Comparison of ENCODE assay signal across 12 mouse cellular contexts in the genomic region with DNA sequence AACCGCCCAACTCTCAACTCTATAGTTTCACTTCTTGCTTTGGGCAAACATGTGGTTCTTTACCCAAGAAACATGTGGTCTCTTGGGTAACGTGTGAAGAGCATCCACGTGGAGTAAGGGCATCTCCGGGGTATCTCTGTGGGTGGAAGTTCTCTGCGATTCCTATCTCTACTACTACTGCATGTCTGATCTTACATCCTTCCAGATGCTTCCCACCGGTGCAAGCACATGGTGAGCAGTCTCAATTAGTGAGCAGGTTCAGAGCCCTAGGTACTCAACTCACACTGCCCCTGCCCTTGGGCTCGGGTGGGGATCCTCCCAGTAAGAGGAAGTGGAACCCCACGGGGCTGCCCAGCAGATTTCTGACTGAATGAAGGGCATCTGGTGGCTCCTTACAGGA. TPM values are rescaled to one million over a fixed set of nuclear protein-coding genes. Genes with fewer than 3 reads are reported as not detected.
DNase-seq lines count a peak whose midpoint lies in the region; ATAC-seq and TF ChIP-seq lines count a peak whose summit lies in the region.
"Had no signal": no experiment of that assay in that cellular context is flagged by ENCODE, and none has a peak within 500 bp of the region (broad histone marks: within the 10 kb centered on the region; RNA-seq: fewer than 3 reads in every experiment).

No protein-coding gene starts in this region.

- H3K36me3 ChIP-seq in forebrain, embryonic 14.5 days (ENCODE audit: control insufficient read depth, insufficient read depth, low read length): no peaks in the 10 kb centered on the region
- no peaks in the 10 kb centered on the region for H3K36me3 ChIP-seq in forebrain, embryonic 11.5 days (ENCODE audit: control insufficient read depth, insufficient read depth, low read length)
- no peaks in the 10 kb centered on the region for H3K36me3 ChIP-seq in intestine, embryonic 14.5 days (ENCODE audit: control insufficient read depth, insufficient read depth, low read length)
- H3K36me3 ChIP-seq in intestine, embryonic 15.5 days: no peaks in the 10 kb centered on the region
- H3K36me3 ChIP-seq in spleen, adult 2 months (ENCODE audit: control insufficient read depth, insufficient read depth, low read length): no peaks in the 10 kb centered on the region
- H3K36me3 ChIP-seq in splenic B cell, adult 2 months (ENCODE audit: control insufficient read depth, insufficient read depth, low read length, poor library complexity, severe bottlenecking): no peaks in the 10 kb centered on the region

- H3K27ac ChIP-seq in forebrain, embryonic 14.5 days (ENCODE audit: low read depth, low read length): no peak overlapping the region
- no peak overlapping the region for H3K27ac ChIP-seq in forebrain, embryonic 11.5 days (ENCODE audit: low read depth, low read length)
- no peak overlapping the region for H3K27ac ChIP-seq in intestine, embryonic 14.5 days (ENCODE audit: low read depth)
- H3K27ac ChIP-seq in intestine, embryonic 15.5 days: no peak overlapping the region
- H3K27ac ChIP-seq in spleen, adult 2 months (ENCODE audit: insufficient read depth, low read length): no peak overlapping the region
- H3K27ac ChIP-seq: heart, adult 2 months; kidney, postnatal 0 days had no signal

- H3K4me2 ChIP-seq in forebrain, embryonic 14.5 days (ENCODE audit: low read length): 0 out of 2 replicates have a peak overlapping the region, but pooled peaks have one; percentile 34
- no peak overlapping the region for H3K4me2 ChIP-seq in forebrain, embryonic 11.5 days (ENCODE audit: low read depth, low read length, severe bottlenecking)
- H3K4me2 ChIP-seq in intestine, embryonic 14.5 days (ENCODE audit: low read length): no peak overlapping the region
- no peak overlapping the region for H3K4me2 ChIP-seq in intestine, embryonic 15.5 days (replicated peaks)

- H3K4me1 ChIP-seq in forebrain, embryonic 14.5 days (ENCODE audit: control insufficient read depth, insufficient read depth, low read length): no peaks in the 10 kb centered on the region
- no peaks in the 10 kb centered on the region for H3K4me1 ChIP-seq in forebrain, embryonic 11.5 days (replicated peaks; ENCODE audit: control insufficient read depth, insufficient read depth, low read length)
- 0 out of 2 replicates have a peak, but pooled peaks cover 6% of the 10 kb centered on the region for H3K4me1 ChIP-seq in intestine, embryonic 14.5 days (replicated peaks; ENCODE audit: control insufficient read depth, insufficient read depth, low read length)
- no peaks in the 10 kb centered on the region; the same call in 1 of the 2 replicates for H3K4me1 ChIP-seq in intestine, embryonic 15.5 days (replicated peaks)
- H3K4me1 ChIP-seq in spleen, adult 2 months (ENCODE audit: control insufficient read depth, insufficient read depth, insufficient read length): no peaks in the 10 kb centered on the region; the same call in 1 of the 2 replicates

- no peak for TF ChIP-seq POLR2A in spleen, adult 2 months (IDR thresholded peaks at IDR 0.05; ENCODE audit: low read depth, low read length)

- H3K4me3 ChIP-seq in forebrain, embryonic 14.5 days (ENCODE audit: low read depth, low read length): no peak overlapping the region
- H3K4me3 ChIP-seq in forebrain, embryonic 11.5 days (ENCODE audit: low read depth, low read length): no peak overlapping the region
- peak overlapping the region; percentile 10; the same call in 1 of the 2 replicates for H3K4me3 ChIP-seq in intestine, embryonic 14.5 days (ENCODE audit: low read depth, low read length)
- H3K4me3 ChIP-seq in intestine, embryonic 15.5 days (replicated peaks): no peak overlapping the region
- H3K4me3 ChIP-seq in spleen, adult 2 months (ENCODE audit: extremely low read depth, insufficient read depth, insufficient read length): no peak overlapping the region
- H3K4me3 ChIP-seq: heart, adult 2 months had no signal

- TF ChIP-seq CTCF in spleen, adult 2 months (IDR thresholded peaks at IDR 0.05; ENCODE audit: extremely low read depth, insufficient read depth, insufficient read length, insufficient replicate concordance): no peak

- no peaks in the 10 kb centered on the region for H3K9me3 ChIP-seq in forebrain, embryonic 14.5 days (replicated peaks; ENCODE audit: control insufficient read depth, low read length)
- no peaks in the 10 kb centered on the region for H3K9me3 ChIP-seq in forebrain, embryonic 11.5 days (ENCODE audit: control insufficient read depth, low read length)
- H3K9me3 ChIP-seq in intestine, embryonic 14.5 days (ENCODE audit: control insufficient read depth, low read length): no peaks in the 10 kb centered on the region
- H3K9me3 ChIP-seq in intestine, embryonic 15.5 days: no peaks in the 10 kb centered on the region

- H3K27me3 ChIP-seq in forebrain, embryonic 14.5 days (replicated peaks; ENCODE audit: control insufficient read depth, insufficient read depth, low read length): no peaks in the 10 kb centered on the region
- no peaks in the 10 kb centered on the region for H3K27me3 ChIP-seq in forebrain, embryonic 11.5 days (ENCODE audit: control insufficient read depth, insufficient read depth, low read length)
- H3K27me3 ChIP-seq in intestine, embryonic 14.5 days (replicated peaks; ENCODE audit: control insufficient read depth, insufficient read depth, low read length): no peaks in the 10 kb centered on the region
- H3K27me3 ChIP-seq in intestine, embryonic 15.5 days (replicated peaks): no peaks in the 10 kb centered on the region
- H3K27me3 ChIP-seq in spleen, adult 2 months (ENCODE audit: control insufficient read depth, insufficient read depth, low read length): no peaks in the 10 kb centered on the region
- H3K27me3 ChIP-seq in splenic B cell, adult 2 months (ENCODE audit: control insufficient read depth, insufficient read depth, low read length, poor library complexity, severe bottlenecking): no peaks in the 10 kb centered on the region

- 90% methylated on average over 8 of the region's 8 CpGs for WGBS in forebrain, embryonic 14.5 days
- 90% methylated on average over 8 of the region's 8 CpGs for WGBS in forebrain, embryonic 11.5 days
- WGBS in intestine, embryonic 14.5 days: 90% methylated on average over 8 of the region's 8 CpGs
- 89% methylated on average over 8 of the region's 8 CpGs for WGBS in intestine, embryonic 15.5 days
- WGBS in spleen, adult 2 months: 40% methylated on average over 8 of the region's 8 CpGs

- ATAC-seq in forebrain, embryonic 14.5 days: no peak
- no peak for ATAC-seq in forebrain, embryonic 11.5 days (replicated peaks; ENCODE audit: low FRiP score)
- ATAC-seq in intestine, embryonic 14.5 days (replicated peaks; ENCODE audit: low FRiP score, low TSS enrichment, low read depth): no peak
- ATAC-seq in intestine, embryonic 15.5 days: no peak

- no peak overlapping the region for H3K9ac ChIP-seq in forebrain, embryonic 14.5 days (ENCODE audit: low read length)
- no peak overlapping the region for H3K9ac ChIP-seq in forebrain, embryonic 11.5 days (ENCODE audit: low read length)
- H3K9ac ChIP-seq in intestine, embryonic 14.5 days (ENCODE audit: low read length): no peak overlapping the region
- no peak overlapping the region for H3K9ac ChIP-seq in intestine, embryonic 15.5 days

- DNase-seq in forebrain, embryonic 14.5 days (ENCODE audit: low spot score): no peak
- DNase-seq in forebrain, embryonic 11.5 days (ENCODE audit: low spot score): no peak
- DNase-seq in intestine, embryonic 14.5 days (ENCODE audit: low spot score): no peak
- DNase-seq in spleen, adult 2 months (ENCODE audit: low read depth in 1 of 2, low spot score in 2 of 2): peak; percentile 21 to 33
- DNase-seq in spleen, postnatal 4 days (ENCODE audit: low spot score in 2 of 2): no peak
- DNase-seq in splenic B cell, adult 2 months (ENCODE audit: low read depth, low spot score): peak; percentile 63
- no peak for DNase-seq in cerebellum, adult 8-10 months
- DNase-seq: embryo, embryonic 11 days; heart, adult 2 months had no signal

RNA-seq across cellular contexts. Expression of gene Gm9833, which starts 0.4 kb away (rescaled TPM):
- 8.1 and 10.1 TPM in 2 replicates for polyA plus RNA-seq in forebrain, embryonic 14.5 days (2014; fragmentation: Nextera tagmentation; extraction: Ambion mirVana)
- 8.4 and 9.7 TPM in 2 replicates for polyA plus RNA-seq in forebrain, embryonic 11.5 days (2014; fragmentation: Nextera tagmentation; extraction: Ambion mirVana)
- 2.6 and 4.0 TPM in 2 replicates for polyA plus RNA-seq in intestine, embryonic 14.5 days (2014; fragmentation: Nextera tagmentation; extraction: Ambion mirVana)
- polyA plus RNA-seq in intestine, embryonic 15.5 days (2015; fragmentation: Nextera tagmentation; extraction: Ambion mirVana): 2.3 and 2.5 TPM in 2 replicates
- 0.07 TPM in 1 of 2 replicates, not detected in the other for polyA plus RNA-seq in spleen, adult 2 months (2012; rRNA removed)
- polyA plus RNA-seq: liver, adult 2 months had no signal

Comparison
In these comparisons a context has a peak if more than half of its experiments do, and no peak if none do; other contexts are left out.
1. DNase-seq: peak in spleen, adult 2 months (2 of 2) and splenic B cell, adult 2 months (single experiment); none in forebrain, embryonic 14.5 days (single experiment), forebrain, embryonic 11.5 days (single experiment), intestine, embryonic 14.5 days (single experiment), spleen, postnatal 4 days (0 of 2) and cerebellum, adult 8-10 months (single experiment).